Mouse (Mus musculus) heart, embryonic 16.5 days (tissue): ENCODE measurements at regions not wholly inside any gene's neighbourhood (a gene's known extent, or its start where the extent isn't known, plus 50 kb on each side); places are given as distances from the start of the nearest gene placed in this dataset.

ENCODE experiments used
- ATAC-seq: fragments of 200-750 bp; cut with Nextera tagmentation; replicated peaks from 2 replicates; pipeline ENCODE4 v1.8.0; 2017; ENCODE audit warnings: moderate number of reproducible peaks; ENCODE audit not compliant: insufficient read depth, low FRiP score; ENCODE audit errors: extremely low read depth
- H3K27ac ChIP-seq: fragments of 300-500 bp; sonication (generic); 2 replicates; pipeline ENCODE4 v1.5.1; 2014; ENCODE audit warnings: mild to moderate bottlenecking, low read length, control low read depth, moderate library complexity
- H3K27me3 ChIP-seq: fragments of 300-500 bp; sonication (generic); 2 replicates; pipeline ENCODE4 v1.6.1; 2014; ENCODE audit warnings: low read length, mixed read lengths; ENCODE audit not compliant: control insufficient read depth, insufficient read depth
- H3K36me3 ChIP-seq: fragments of 300-500 bp; sonication (generic); 2 replicates; pipeline ENCODE4 v1.6.1; 2014; ENCODE audit not compliant: control insufficient read depth, insufficient read depth
- H3K4me1 ChIP-seq: fragments of 300-500 bp; sonication (generic); 2 replicates; pipeline ENCODE4 v1.6.1; 2014; ENCODE audit warnings: low read length, mixed read lengths; ENCODE audit not compliant: control insufficient read depth, insufficient read depth
- H3K4me2 ChIP-seq: fragments of 300-500 bp; sonication (generic); 2 replicates; pipeline ENCODE4 v1.6.1; 2014; ENCODE audit warnings: low read depth, mild to moderate bottlenecking, control low read depth, low read length
- H3K4me3 ChIP-seq: fragments of 300-500 bp; sonication (generic); 2 replicates; pipeline ENCODE4 v1.5.1; 2014; ENCODE audit warnings: mild to moderate bottlenecking, control low read depth, low read length
- H3K9ac ChIP-seq: fragments of 300-500 bp; sonication (generic); 2 replicates; pipeline ENCODE4 v1.6.1; 2014; ENCODE audit warnings: low read length, control low read depth
- H3K9me3 ChIP-seq: fragments of 300-500 bp; sonication (generic); replicated peaks from 2 replicates; pipeline ENCODE4 v1.6.1; 2016; ENCODE audit warnings: low read length; ENCODE audit not compliant: control insufficient read depth
- WGBS: fragments of 180-500 bp; shearing (Covaris S2); extraction: QIAGEN DNeasy Blood & Tissue Kit; methylation state at CpG from one replicate; pipeline ENCODE4 v1.1.7; 2014; 5-methylcytosine and 5-hydroxymethylcytosine counted together

GRCm38 (mm10) chr16:7647275-7647926 is 777.5 kb downstream of the Tmem114 start:
- Histone ChIP-seq H3K4me1 (no peaks in the 10 kb centered on the region), H3K27me3 (no peaks in the 10 kb centered on the region), H3K36me3 (no peaks in the 10 kb centered on the region), H3K9me3 (no peaks in the 10 kb centered on the region), H3K27ac (no peak overlapping the region), H3K9ac (no peak overlapping the region), H3K4me3 (no peak overlapping the region), H3K4me2 (no peak overlapping the region)
- ATAC-seq, result no peak

- ATAC-seq, result no peak
These were observed 780.6 kb downstream of the Tmem114 start for GRCm38 (mm10) chr16:7644363-7644762.

GRCm38 (mm10) chr16:7638955-7639755 is 785.8 kb downstream of the Tmem114 start:
- H3K9ac ChIP-seq, result no peak overlapping the region
- no peak overlapping the region for H3K4me3 ChIP-seq
- no peaks in the 10 kb centered on the region for H3K36me3 ChIP-seq
- H3K27ac ChIP-seq, result no peak overlapping the region
- no peaks in the 10 kb centered on the region for H3K9me3 ChIP-seq
- no peak overlapping the region for H3K4me2 ChIP-seq
- ATAC-seq, result no peak
- WGBS, result 64% methylated on average over 15 of the region's 15 CpGs
- no peaks in the 10 kb centered on the region for H3K27me3 ChIP-seq
- H3K4me1 ChIP-seq, result no peaks in the 10 kb centered on the region

More at GRCm38 (mm10) chr16:7644363-7644762, 780.6 kb downstream of the Tmem114 start:
- Histone ChIP-seq H3K4me2 (no peak overlapping the region), H3K27me3 (no peaks in the 10 kb centered on the region), H3K4me1 (no peaks in the 10 kb centered on the region), H3K27ac (no peak overlapping the region), H3K9ac (no peak overlapping the region), H3K4me3 (no peak overlapping the region), H3K9me3 (no peaks in the 10 kb centered on the region), H3K36me3 (no peaks in the 10 kb centered on the region)

GRCm38 (mm10) chr16:7637993-7638392 is 786.9 kb downstream of the Tmem114 start:
- no peaks in the 10 kb centered on the region for H3K9me3 ChIP-seq
- no peak overlapping the region for H3K4me2 ChIP-seq
- ATAC-seq, result no peak

GRCm38 (mm10) chr16:7637121-7637700 is 787.7 kb downstream of the Tmem114 start:
- Histone ChIP-seq H3K9ac (no peak overlapping the region), H3K36me3 (no peaks in the 10 kb centered on the region), H3K27ac (no peak overlapping the region), H3K27me3 (no peaks in the 10 kb centered on the region), H3K4me3 (no peak overlapping the region), H3K4me2 (no peak overlapping the region), H3K9me3 (no peaks in the 10 kb centered on the region), H3K4me1 (no peaks in the 10 kb centered on the region)
- ATAC-seq, result no peak
- WGBS, result 69% methylated on average over 5 of the region's 5 CpGs

More at GRCm38 (mm10) chr16:7637993-7638392, 786.9 kb downstream of the Tmem114 start:
- H3K4me3 ChIP-seq, result no peak overlapping the region
- no peaks in the 10 kb centered on the region for H3K4me1 ChIP-seq
- no peaks in the 10 kb centered on the region for H3K36me3 ChIP-seq
- no peaks in the 10 kb centered on the region for H3K27me3 ChIP-seq
- H3K9ac ChIP-seq, result no peak overlapping the region
- H3K27ac ChIP-seq, result no peak overlapping the region

- ATAC-seq, result no peak
- Histone ChIP-seq H3K4me1 (no peaks in the 10 kb centered on the region), H3K27ac (no peak overlapping the region), H3K4me3 (no peak overlapping the region), H3K9ac (no peak overlapping the region), H3K9me3 (no peaks in the 10 kb centered on the region), H3K27me3 (no peaks in the 10 kb centered on the region), H3K36me3 (no peaks in the 10 kb centered on the region), H3K4me2 (no peak overlapping the region)
- WGBS, result 68% methylated on average over 5 of the region's 5 CpGs
These were observed 788.6 kb downstream of the Tmem114 start for GRCm38 (mm10) chr16:7636326-7636725.

GRCm38 (mm10) chr16:7632474-7632873 is 792.5 kb downstream of the Tmem114 start:
- WGBS, result 9% methylated on average over 5 of the region's 5 CpGs
- ATAC-seq, result no peak
- Histone ChIP-seq H3K4me1 (no peaks in the 10 kb centered on the region), H3K4me3 (no peak overlapping the region), H3K36me3 (no peaks in the 10 kb centered on the region), H3K27ac (no peak overlapping the region), H3K9ac (no peak overlapping the region), H3K9me3 (no peaks in the 10 kb centered on the region), H3K27me3 (no peaks in the 10 kb centered on the region), H3K4me2 (no peak overlapping the region)

GRCm38 (mm10) chr16:7628351-7628750 is 796.6 kb downstream of the Tmem114 start:
- WGBS, result 46% methylated on average over 8 of the region's 8 CpGs
- H3K4me2 ChIP-seq, result no peak overlapping the region
- no peaks in the 10 kb centered on the region for H3K27me3 ChIP-seq
- no peak for ATAC-seq
- H3K4me3 ChIP-seq, result no peak overlapping the region
- H3K27ac ChIP-seq, result no peak overlapping the region
- H3K9me3 ChIP-seq, result no peaks in the 10 kb centered on the region
- no peaks in the 10 kb centered on the region for H3K4me1 ChIP-seq
- no peak overlapping the region for H3K9ac ChIP-seq
- no peaks in the 10 kb centered on the region for H3K36me3 ChIP-seq

- Histone ChIP-seq H3K27me3 (no peaks in the 10 kb centered on the region), H3K4me3 (no peak overlapping the region), H3K4me2 (no peak overlapping the region), H3K36me3 (no peaks in the 10 kb centered on the region), H3K4me1 (no peaks in the 10 kb centered on the region), H3K27ac (no peak overlapping the region), H3K9ac (no peak overlapping the region), H3K9me3 (no peaks in the 10 kb centered on the region)
- no peak; the same call in 1 of the 2 replicates for ATAC-seq
- WGBS, result 37% methylated on average over 2 of the region's 2 CpGs
These were observed 818.3 kb downstream of the Tmem114 start for GRCm38 (mm10) chr16:7606602-7607001.
